Mouse (Mus musculus) E14TG2a.4 (cell line): ENCODE data around the gene P3h2.

ENCODE experiments used
- CTCF ChIP-seq: conservative IDR thresholded peaks from 2 replicates; pipeline ENCODE4 v1.5.1; 2014; ENCODE audit warnings: low read length
- NANOG ChIP-seq: IDR thresholded peaks from 2 replicates; pipeline ENCODE4 v1.6.1; 2014; ENCODE audit warnings: borderline replicate concordance, low read length, mixed read lengths
- POU5F1 ChIP-seq: IDR thresholded peaks from 2 replicates; pipeline ENCODE4 v1.6.1; 2014; ENCODE audit warnings: low read length, borderline replicate concordance

DNA sequence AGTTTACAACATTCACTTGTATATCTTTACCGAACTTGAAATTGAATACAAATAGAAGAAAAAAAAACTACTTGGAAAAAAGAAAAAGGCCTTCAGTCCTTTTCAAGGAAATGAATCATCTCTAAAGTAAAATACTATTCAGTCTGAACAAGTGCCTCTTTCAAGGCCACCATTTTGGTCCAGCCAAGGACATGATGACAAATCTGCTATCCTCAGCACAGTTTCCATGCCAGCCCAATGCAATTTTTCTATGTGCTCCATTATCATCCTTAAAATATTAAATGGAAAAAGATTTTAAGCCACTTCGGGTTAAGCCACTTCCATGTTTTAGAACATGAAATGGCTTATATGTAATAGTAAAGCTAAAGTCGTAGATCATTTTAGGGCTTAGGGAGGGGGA, 35.2 kb downstream of the P3h2 start:
- TF ChIP-seq CTCF: no peak
- no peak for TF ChIP-seq NANOG
- TF ChIP-seq POU5F1: no peak
